Mouse (Mus musculus): ENCODE data around the gene AB124611.

Gene AB124611

DNA sequence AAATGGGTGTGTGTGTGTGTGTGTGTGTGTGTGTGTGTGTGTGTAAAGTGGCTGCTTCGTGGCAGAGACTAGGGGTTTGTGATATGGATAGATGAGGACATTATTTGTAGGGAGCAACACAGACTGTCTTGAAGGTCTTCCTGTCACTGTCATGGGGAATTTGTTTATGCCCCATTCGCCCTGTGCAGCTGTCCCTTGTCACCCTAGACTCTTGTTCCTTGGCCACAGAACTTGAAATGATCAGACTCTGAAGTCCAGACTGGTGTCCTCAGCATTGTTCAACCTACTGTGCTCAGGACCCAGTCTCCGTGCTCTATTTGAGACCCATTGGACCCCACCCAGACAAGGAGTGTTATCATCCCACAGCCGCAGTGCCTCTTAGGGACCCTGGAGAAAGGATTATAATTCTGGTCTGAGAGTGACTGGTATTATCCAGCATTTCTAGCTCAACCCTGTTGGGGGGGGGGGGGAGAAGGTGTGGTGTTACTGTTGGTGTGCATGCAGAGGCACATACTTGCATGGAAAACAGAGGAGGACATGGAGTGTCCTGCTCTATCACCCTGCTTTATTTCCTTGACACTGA, 39.1 kb downstream of the AB124611 start:
- 82% methylated on average over 4 of the region's 4 CpGs for WGBS

GRCm38 (mm10) chr9:21566538-21566937, 40.6 kb downstream of the AB124611 start:
- 64% methylated on average over 1 of the region's 1 CpGs for WGBS

- 81% methylated on average over 2 of the region's 2 CpGs for WGBS
These were observed 41.1 kb downstream of the AB124611 start for GRCm38 (mm10) chr9:21567051-21567450.

- WGBS = 88% methylated on average over 8 of the region's 8 CpGs
These were observed 42.8 kb downstream of the AB124611 start for GRCm38 (mm10) chr9:21568657-21569255.

- WGBS = 91% methylated on average over 8 of the region's 8 CpGs
These were observed 48.2 kb downstream of the AB124611 start for GRCm38 (mm10) chr9:21574012-21574801.

- WGBS = 95% methylated on average over 10 of the region's 10 CpGs
These were observed 49.3 kb downstream of the AB124611 start for GRCm38 (mm10) chr9:21575253-21575652.

DNA sequence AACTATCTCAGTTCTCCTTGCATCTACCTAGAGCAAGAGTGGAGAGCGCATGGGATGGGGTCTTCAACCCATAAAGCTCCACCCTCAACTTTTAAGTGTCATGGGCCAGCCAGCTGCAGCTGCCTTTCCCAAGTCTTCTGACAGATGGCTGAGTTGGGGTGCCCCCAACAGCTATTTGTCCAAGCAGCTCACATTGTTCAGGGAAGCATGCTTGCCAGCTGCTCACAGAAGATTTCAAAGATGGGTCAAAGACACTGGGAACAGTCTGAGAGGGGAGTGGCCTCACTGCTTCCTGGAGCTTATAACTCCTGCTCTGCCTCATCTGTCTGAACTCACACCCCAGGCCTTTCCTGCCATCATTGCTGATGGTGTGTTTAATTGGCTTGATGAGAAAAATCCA, 50.3 kb downstream of the AB124611 start:
- 93% methylated on average over 1 of the region's 1 CpGs for WGBS

DNA sequence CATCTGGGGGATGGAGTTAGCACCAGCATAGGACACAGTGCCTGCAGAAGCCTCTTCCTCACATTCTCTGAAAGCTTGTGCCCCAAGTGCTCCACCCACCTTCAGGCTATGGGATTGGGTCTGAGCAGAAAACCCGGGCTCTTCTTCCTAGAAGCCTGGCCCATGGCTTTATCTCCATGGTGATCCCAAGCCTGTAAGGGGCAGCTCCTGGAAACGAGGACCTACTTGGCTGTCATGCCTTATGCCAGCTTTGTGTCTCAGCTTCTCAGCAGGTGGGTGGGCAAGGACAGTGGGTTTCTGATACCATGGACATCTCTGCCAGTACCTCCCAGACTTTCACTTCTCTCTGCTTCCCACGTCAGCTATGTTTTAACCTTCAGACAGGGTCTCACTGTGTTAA, 52.2 kb downstream of the AB124611 start:
- WGBS = 40% methylated on average over 3 of the region's 3 CpGs

- WGBS = 97% methylated on average over 1 of the region's 1 CpGs
These were observed 59.4 kb downstream of the AB124611 start for GRCm38 (mm10) chr9:21585401-21585800.

- 72% methylated on average over 23 of the region's 23 CpGs for WGBS
These were observed 61.8 kb downstream of the AB124611 start for GRCm38 (mm10) chr9:21587678-21588349.

DNA sequence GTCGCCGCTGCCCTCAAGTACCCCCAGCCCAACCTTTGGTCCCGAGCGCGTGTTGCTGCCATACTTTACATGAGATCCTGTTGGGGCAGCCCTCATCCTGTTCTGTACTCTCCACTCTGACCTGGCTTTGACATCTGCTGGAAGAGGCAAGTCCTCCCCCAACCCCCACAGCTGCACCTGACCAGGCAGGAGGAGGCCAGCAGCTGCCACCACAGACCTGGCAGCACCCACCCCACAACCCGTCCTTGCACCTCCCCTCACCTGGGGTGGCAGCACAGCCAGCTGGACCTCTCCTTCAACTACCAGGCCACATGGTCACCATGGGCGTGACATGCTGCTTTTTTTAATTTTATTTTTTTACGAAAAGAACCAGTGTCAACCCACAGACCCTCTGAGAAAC, 62.4 kb downstream of the AB124611 start:
- WGBS = 77% methylated on average over 8 of the region's 8 CpGs

- 79% methylated on average over 5 of the region's 5 CpGs for whole genome bisulfite sequencing
These were observed 63.6 kb downstream of the AB124611 start for GRCm38 (mm10) chr9:21589538-21589937.

GRCm38 (mm10) chr9:21591127-21591830, 65.3 kb downstream of the AB124611 start:
- 76% methylated on average over 6 of the region's 6 CpGs for WGBS

DNA sequence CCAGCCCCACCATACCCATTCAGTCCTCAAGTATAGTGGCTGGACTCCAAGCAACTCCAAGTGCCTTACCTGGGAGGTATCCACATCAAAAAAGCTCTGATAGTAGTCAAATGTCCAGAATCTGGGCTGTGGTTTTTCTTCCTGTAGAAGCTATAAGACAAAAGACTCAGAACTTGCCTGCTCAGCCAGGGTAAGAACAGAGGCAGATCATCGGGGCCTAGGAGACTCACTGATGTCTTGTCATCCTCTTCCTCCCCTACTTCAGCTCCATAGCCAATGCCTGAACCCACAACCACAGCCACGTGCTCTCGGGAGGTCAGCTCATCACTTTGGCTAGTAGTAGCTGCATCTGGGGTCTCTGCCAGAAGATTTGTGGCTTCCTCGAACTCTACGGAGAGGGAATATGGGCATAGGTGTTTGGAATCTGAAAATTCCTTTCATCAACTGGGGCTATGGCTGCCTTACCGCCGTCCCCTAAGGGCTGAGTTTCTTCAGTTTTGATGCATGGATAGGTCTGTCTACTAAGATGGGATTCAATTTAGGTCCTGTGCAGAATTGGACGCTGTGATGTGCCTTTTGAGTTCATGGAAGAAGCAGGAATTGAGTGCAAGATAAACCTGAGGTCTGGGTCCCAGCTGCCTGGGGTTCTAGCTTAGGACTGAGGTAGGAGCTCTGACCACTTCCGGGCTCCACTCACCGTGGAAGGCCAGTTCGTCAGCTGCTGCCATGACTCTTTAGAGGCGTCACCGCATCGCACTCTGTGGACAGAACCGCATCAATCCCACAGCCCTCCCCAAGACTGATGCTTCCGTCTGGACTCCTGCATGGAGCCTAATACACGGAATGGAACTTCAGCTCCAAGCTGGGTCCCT, 66.1 kb downstream of the AB124611 start:
- WGBS = 14% methylated on average over 17 of the region's 17 CpGs

DNA sequence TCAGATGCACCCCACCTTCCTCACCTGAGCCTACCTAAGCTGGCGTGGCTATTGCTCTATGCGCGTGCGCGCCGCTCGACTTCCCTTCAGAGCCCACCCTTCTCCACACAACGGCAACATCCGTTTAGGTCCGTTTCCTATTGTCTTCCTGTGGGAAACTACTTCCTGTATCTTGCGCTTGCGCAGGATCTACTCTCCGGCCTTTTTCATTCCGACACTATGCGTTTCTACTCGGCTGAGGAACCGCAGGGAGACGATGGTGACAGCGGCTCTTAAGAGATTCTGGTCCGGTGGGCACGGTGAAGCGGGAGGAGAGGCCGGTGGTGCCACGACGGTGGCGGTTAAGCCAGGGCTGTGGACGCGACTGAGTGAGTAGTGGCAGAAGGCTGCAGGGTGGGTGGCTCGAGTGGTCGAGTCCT, 66.7 kb downstream of the AB124611 start, which contains the start of the genes Timm29 and Yipf2:
Gene Timm29, plus strand, starts transcription at position 20 of the 419 bp plus-strand sequence.
Gene Yipf2, minus strand, starts transcription at position 126 of the 419 bp plus-strand sequence.
- WGBS = under 1% methylated on average over 30 of the region's 30 CpGs

DNA sequence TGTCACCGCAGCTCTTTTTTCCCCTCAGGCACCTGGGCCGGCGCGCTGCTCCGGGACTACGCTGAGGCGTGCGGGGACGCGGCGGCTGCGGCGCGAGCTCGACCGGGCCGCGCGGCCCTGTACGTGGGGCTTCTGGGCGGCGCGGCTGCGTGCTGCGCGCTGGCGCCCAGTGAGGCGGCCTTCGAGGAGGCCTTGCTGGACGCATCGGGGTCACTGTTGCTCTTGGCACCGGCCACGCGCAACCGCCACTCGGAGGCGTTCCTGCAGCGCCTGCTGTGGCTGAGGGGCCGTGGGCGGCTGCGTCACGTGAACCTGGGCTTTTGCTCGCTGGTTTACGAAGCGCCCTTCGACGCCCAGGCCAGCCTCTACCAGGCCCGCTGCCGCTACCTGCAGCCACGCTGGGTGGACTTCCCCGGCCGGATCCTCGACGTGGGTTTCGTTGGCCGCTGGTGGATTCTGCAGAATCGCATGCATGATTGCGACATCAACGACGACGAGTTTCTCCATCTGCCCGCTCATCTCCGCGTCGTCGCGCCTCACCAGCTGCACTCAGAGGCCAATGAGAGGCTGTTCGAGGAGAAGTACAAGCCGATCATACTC, 67.2 kb downstream of the AB124611 start:
- under 1% methylated on average over 69 of the region's 69 CpGs for WGBS

- 41% methylated on average over 8 of the region's 8 CpGs for WGBS
These were observed 68.4 kb downstream of the AB124611 start for GRCm38 (mm10) chr9:21594350-21594749.

DNA sequence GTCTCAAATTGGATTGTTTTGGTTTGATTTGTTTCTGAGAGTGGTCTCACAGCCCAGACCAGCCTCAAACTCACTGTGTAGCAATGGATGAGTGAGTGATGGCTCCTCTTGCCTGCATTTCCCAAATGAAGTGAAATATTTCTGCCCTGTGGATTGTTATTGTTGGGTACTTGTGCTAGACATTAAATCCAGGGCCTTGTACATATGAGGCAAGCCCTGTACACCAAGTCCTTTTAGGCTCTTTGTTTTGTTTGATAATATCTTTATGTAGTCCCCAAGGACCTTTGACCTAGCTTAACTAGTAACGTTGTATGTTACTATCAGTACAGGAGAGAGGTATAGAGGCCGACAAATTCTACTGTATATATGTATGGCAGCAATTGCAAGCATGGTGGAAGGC, 68.9 kb downstream of the AB124611 start:
- WGBS = 53% methylated on average over 2 of the region's 2 CpGs
